Mouse (Mus musculus): ENCODE results near the gene Pdzrn3.

DNA sequence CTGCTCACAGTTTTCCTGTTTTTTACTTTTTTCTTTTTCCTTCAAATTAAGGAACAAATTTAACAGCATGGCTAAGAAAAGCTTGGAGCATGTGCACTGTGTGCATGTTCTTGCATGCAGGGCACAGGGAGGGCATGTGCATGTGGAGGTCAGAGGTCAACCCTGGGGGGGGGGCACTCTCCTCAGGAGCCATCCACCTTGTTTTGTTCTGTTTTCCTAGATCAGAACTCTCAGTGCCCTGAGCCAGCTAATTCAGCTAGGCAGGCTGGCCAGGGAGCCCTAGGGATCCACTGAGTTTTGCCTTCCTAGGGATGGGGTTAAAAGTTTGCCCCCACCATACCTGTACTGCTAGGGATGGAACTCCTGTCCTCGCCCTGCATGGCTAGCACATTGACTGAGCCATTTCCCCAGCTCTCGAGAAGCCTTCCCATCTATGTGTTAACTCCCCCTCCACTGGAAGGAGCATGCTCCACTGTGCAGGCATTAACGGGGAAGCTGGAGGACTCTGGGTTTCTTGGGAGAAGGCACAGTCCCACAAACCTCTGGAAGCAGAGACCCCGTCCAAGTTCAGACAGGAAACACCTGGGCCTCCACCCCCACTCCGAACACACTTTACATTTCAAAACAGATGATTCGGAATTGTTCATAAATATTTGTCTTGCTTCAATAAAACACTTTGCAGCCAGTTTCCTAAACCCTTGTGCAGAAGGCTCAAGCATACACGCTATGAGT lies 107.4 kb downstream of the Pdzrn3 start:
- TF ChIP-seq CHD2 (IDR thresholded peaks at IDR 0.05; ENCODE audit: low read depth, low read length) (no peak), ZNF384 (IDR thresholded peaks at IDR 0.05; ENCODE audit: low read depth, low read length) (no peak), HCFC1 (IDR thresholded peaks at IDR 0.05; ENCODE audit: borderline replicate concordance, insufficient read depth, low read length) (no peak)

Data from ES-E14 (cell line).